Mouse (Mus musculus) small intestine, adult 2 months (tissue): ENCODE data around the gene Snx29.

Source experiments
- CTCF ChIP-seq: fragments of 200-500 bp; IDR thresholded peaks from 2 replicates; pipeline ENCODE4 v1.5.1; 2012; ENCODE audit warnings: low read depth, mild to moderate bottlenecking, control low read depth, inconsistent platforms, low read length, moderate library complexity, mixed read lengths; ENCODE audit not compliant: insufficient replicate concordance, insufficient read length; ENCODE audit errors: extremely low read depth
- POLR2A ChIP-seq: fragments of 200-500 bp; IDR thresholded peaks from 2 replicates; pipeline ENCODE4 v1.6.1; 2012; ENCODE audit warnings: low read depth, mild to moderate bottlenecking, control low read depth, inconsistent platforms, low read length, moderate library complexity

DNA sequence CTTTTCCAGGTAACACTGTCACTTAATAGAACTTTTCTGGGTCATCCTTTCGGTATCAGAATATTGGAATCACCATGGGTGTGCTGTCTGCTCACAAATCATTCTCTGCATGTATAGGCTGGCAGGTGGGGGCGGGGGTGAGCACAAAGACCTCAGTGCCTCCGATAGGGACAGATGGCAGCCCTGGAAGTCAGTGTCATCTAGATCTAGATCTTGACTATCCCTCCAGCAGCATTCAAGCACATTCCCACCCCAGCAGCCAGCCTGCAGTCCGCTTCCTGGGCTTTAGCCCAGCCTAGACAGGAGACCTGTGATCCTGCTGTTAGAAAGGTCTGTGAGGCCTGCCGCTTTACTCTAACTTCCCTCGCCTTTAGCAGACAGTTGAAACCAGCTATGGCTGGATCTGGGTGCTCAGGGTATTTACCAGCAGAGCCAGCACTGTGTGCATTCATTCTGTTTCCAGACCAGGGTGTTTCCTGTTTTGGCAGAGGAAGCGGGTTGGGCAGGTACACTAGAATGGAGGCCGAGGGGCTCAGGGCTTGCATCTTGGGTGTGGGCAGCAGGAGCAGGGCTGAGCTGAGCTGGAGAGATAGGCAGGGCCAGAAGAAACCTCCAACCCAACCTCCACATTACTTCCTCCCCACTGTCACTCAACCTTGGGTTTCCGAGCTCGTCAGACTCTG is 203.5 kb downstream of the Snx29 start:
- no peak for TF ChIP-seq CTCF
- TF ChIP-seq POLR2A = no peak
